Mouse (Mus musculus) thymus, postnatal 10 days (tissue): Measurements from ENCODE around the gene Shc4.

Experiments
- DNase-seq, 2 experiments: peaks; one replicate each; pipeline ENCODE4 v3.0.0; 2021; ENCODE audit warnings: low spot score in 2 of 2

The Shc4 gene

GRCm38 (mm10) chr2:125724086-125724430, at the start of gene Shc4:
Gene Shc4 (minus strand): TSS chr2:125724148.
- DNase-seq, result no peak

GRCm38 (mm10) chr2:125765029-125765428, 41.1 kb upstream of the Shc4 start:
- no peak for DNase-seq

- DNase-seq, result no peak
Observed at GRCm38 (mm10) chr2:125764531-125764930, 40.6 kb upstream of the Shc4 start.

- DNase-seq, result no peak
Observed at GRCm38 (mm10) chr2:125749330-125749729, 25.4 kb upstream of the Shc4 start.

GRCm38 (mm10) chr2:125739338-125739737, 15.4 kb upstream of the Shc4 start:
- DNase-seq, result no peak

GRCm38 (mm10) chr2:125738718-125739117, 14.8 kb upstream of the Shc4 start:
- DNase-seq, result no peak

GRCm38 (mm10) chr2:125736025-125736343, 12.0 kb upstream of the Shc4 start:
- no peak for DNase-seq

- DNase-seq, result no peak
Observed at GRCm38 (mm10) chr2:125735333-125736024, 11.5 kb upstream of the Shc4 start.

GRCm38 (mm10) chr2:125734741-125735140, 10.8 kb upstream of the Shc4 start:
- DNase-seq, result no peak

GRCm38 (mm10) chr2:125731763-125732560, 8.0 kb upstream of the Shc4 start:
- peak; percentile 75 to 92 for DNase-seq

- DNase-seq, result peak in 1 of 2 experiments; percentile 23
Observed at GRCm38 (mm10) chr2:125724546-125725114, 682 bp upstream of the Shc4 start.

GRCm38 (mm10) chr2:125723408-125724085, 401 bp downstream of the Shc4 start:
- DNase-seq, result peak in 1 of 2 experiments; percentile 16

GRCm38 (mm10) chr2:125723086-125723407, 901 bp downstream of the Shc4 start:
- DNase-seq, result no peak

GRCm38 (mm10) chr2:125716599-125716998, 7.3 kb downstream of the Shc4 start:
- no peak for DNase-seq

- DNase-seq, result no peak
Observed at GRCm38 (mm10) chr2:125706510-125706921, 17.4 kb downstream of the Shc4 start.

GRCm38 (mm10) chr2:125704907-125705631, 18.9 kb downstream of the Shc4 start:
- no peak for DNase-seq

- DNase-seq, result no peak
Observed at GRCm38 (mm10) chr2:125702851-125703250, 21.1 kb downstream of the Shc4 start.

GRCm38 (mm10) chr2:125701606-125702005, 22.3 kb downstream of the Shc4 start:
- no peak for DNase-seq

- no peak for DNase-seq
Observed at GRCm38 (mm10) chr2:125696219-125696618, 27.7 kb downstream of the Shc4 start.

GRCm38 (mm10) chr2:125694798-125695197, 29.1 kb downstream of the Shc4 start:
- no peak for DNase-seq

GRCm38 (mm10) chr2:125692010-125692409, 31.9 kb downstream of the Shc4 start:
- no peak for DNase-seq
